Mouse (Mus musculus): ENCODE results near the gene Pald1.

Pald1 gene

DNA sequence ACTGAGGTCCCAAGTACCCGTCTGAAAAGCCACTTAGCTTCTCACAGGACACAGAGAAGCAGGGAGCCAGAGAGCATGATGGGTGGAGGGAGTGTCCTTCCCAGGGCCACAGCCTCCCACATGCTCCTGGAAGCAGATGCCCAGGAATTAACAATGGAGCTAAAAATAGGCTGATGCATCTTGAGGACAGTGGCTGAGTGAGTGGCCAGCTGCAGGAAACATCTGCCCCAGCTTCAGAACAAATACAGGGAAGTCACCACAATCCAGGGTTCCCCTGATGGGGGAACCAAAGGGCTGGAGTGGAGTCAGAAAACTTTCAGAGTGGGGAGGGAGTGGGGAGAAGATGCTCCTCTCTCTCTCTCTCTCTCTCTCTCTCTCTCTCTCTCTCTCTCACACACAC lies 17.4 kb downstream of the Pald1 start:
- no peak for DNase-seq

- DNase-seq = no peak
Measured at GRCm38 (mm10) chr10:61364431-61364830, 18.9 kb downstream of the Pald1 start.

- DNase-seq = no peak
Measured at GRCm38 (mm10) chr10:61362992-61363391, 20.3 kb downstream of the Pald1 start.

DNA sequence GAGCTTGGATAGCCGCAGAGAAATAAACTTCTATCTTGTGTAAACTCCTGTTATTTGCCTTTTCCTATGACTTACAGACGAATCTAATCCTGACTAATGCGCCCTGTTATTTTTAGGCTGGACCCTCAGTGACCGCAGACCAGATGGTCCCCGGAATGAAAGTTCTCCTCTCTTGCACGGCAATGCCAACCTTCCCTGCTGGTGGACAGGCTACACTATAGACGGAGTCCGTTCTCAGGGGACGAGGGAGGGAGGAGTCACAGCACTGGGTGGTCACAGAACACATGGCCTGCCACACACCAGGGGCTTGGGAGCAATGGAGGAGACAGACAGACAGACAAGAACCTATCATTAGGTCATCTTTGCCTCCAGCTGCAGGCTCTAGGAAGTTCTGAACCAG lies 20.8 kb downstream of the Pald1 start:
- DNase-seq = no peak

GRCm38 (mm10) chr10:61360667-61361066 lies 22.7 kb downstream of the Pald1 start:
- no peak for DNase-seq

- DNase-seq = no peak
Measured at GRCm38 (mm10) chr10:61359411-61359810, 23.9 kb downstream of the Pald1 start.

- no peak for DNase-seq
Measured at GRCm38 (mm10) chr10:61357658-61358057, 25.7 kb downstream of the Pald1 start.

GRCm38 (mm10) chr10:61356568-61356967 lies 26.8 kb downstream of the Pald1 start:
- DNase-seq = no peak

- peak in 1 of 2 experiments; percentile 61 for DNase-seq
Measured at GRCm38 (mm10) chr10:61356095-61356494, 27.2 kb downstream of the Pald1 start.

DNA sequence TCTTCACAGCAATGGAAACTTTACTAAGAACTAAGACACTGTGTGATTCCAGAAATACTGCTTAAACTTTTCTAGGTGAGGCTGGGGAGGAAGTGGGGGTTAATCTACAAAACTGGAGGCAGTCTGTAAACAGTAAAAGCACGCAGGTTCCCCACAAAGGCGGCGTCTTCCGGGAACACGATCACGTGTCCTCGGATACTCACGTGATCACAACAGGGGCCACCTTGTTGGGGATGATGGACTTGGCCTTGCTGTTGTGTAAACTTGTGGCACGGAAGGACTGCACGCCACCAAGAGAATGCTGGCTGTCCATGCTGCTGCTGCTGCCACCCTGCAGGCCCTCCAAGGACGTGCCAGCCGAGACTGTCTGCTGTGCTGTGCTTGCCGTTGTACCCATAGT lies 27.7 kb downstream of the Pald1 start:
- DNase-seq = no peak

GRCm38 (mm10) chr10:61351216-61351615 lies 32.1 kb downstream of the Pald1 start:
- DNase-seq = no peak

GRCm38 (mm10) chr10:61346374-61346773 lies 37.0 kb downstream of the Pald1 start:
- DNase-seq = no peak

DNA sequence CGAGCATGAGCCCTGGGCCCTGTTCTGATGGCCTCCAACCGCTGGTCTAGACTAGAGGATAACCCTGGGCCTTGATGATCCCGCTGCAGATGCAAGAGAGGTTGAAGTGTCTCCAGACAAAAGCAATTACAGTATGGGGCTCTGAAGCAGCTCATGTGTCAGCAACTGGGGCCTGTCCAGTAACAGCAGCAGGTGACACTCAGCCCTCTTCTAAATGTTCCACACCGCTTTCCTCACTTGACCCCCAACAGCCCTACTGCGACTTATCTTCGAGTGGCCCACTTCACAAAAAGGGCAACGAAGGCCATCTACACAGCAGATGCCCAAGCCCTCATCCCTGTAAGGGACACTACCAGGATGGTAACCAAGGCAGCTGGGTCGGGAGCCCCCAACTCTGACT lies 38.2 kb downstream of the Pald1 start:
- no peak for DNase-seq

GRCm38 (mm10) chr10:61343950-61344349 lies 39.4 kb downstream of the Pald1 start:
- DNase-seq = peak; percentile 72 to 86

GRCm38 (mm10) chr10:61342750-61343149 lies 40.6 kb downstream of the Pald1 start:
- DNase-seq = no peak

GRCm38 (mm10) chr10:61341557-61341956 lies 41.8 kb downstream of the Pald1 start:
- DNase-seq = peak; percentile 89 to 92

- DNase-seq = peak in 1 of 2 experiments; percentile 25
Measured at GRCm38 (mm10) chr10:61341045-61341444, 42.3 kb downstream of the Pald1 start.

- DNase-seq = no peak
Measured at GRCm38 (mm10) chr10:61340247-61340646, 43.1 kb downstream of the Pald1 start.

- peak in 1 of 2 experiments; percentile 36 for DNase-seq
Measured at GRCm38 (mm10) chr10:61339216-61339615, 44.1 kb downstream of the Pald1 start.

DNA sequence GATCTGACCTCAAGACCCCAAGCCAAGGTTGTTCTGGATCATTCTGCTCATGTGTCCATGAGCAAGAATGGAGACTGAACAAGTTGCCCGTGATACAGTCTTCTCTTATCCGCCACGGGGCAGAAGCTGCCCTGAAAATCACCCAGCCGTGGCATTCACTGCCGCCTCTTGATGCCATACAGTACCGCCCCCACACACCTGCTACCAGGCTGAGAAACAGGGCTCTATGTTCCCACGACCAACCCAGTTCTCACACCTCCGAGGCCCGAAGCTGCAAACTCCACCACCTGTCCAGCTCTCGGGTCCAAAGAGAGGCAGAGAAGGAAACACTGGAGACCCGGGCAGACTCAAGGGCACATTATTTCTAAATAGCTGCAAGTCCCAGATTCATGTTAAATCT lies 45.7 kb downstream of the Pald1 start:
- DNase-seq = no peak

DNA sequence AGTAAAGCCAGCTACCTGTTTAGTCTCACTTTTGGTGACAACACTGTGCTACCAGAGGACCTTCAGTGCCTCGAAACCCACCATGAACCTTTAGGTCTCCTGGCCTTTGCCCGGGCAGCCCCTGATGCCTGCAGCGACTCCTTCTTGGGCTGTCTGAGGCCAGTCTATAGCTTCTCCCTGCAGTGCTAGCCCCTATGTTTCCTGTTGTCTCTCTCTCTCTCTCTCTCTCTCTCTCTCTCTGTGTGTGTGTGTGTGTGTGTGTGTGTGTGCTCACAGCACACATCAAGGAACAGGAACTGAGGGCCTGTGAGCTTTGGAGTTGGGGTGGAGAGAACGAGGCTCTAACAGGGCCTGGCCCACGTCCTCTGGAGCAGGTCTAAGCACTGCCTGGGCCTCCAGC lies 46.7 kb downstream of the Pald1 start:
- DNase-seq = no peak

GRCm38 (mm10) chr10:61336137-61336536 lies 47.2 kb downstream of the Pald1 start:
- DNase-seq = peak; percentile 92 to 96

DNA sequence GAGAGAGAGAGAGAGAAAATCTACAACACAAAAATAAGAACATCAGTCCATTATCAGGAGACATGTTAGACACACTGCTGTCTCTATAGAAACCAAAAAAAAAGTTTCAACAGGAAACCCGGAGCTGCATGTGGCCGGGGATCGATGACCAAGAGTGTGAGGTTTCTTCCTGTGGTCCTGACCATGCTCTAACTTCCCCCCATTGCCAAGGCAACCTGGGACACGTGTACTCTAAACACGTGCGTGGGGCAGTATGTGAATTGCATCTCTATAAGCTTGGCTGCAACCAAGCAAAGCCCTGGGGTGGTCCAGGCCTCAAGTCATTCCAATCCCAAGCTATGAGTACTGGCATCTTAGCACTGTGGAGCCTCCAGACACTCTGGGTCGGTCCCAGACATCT lies 48.8 kb downstream of the Pald1 start:
- no peak for DNase-seq

- peak; percentile 87 to 92 for DNase-seq
Measured at GRCm38 (mm10) chr10:61331046-61331445, 52.3 kb downstream of the Pald1 start.

- DNase-seq = no peak
Measured at GRCm38 (mm10) chr10:61328927-61329326, 54.4 kb downstream of the Pald1 start.

DNA sequence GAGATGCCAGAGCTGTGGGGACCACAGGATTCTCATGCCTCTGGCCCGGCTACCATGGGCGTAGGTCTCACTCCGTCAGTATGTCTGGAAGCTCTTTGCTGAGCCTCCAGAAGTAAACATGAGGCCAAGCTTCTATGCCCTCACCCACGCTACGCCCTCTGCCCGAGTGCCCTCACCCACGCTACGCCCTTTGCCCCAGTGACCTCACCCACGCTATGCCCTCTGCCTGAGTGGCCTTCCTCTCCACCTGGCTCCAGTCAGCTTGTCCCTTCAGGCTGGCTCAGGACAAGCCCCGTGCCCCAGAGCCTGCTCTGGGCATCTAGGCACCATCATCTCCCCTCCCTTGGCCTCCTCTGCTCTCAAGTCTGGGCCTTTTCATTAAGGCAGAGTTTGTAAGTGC lies 55.8 kb downstream of the Pald1 start:
- DNase-seq = no peak

Data from cerebellum, postnatal 14 days (tissue).